Mouse (Mus musculus) liver, embryonic 14.5 days (tissue): ENCODE results near the gene Syne2.

Source experiments
- CTCF ChIP-seq: IDR thresholded peaks from 2 replicates; pipeline ENCODE4 v1.5.1; 2016; ENCODE audit warnings: antibody characterized with exemption, low read depth, control low read depth
- EP300 ChIP-seq: IDR thresholded peaks from 2 replicates; pipeline ENCODE4 v1.6.1; 2016; ENCODE audit warnings: antibody characterized with exemption, low read depth

GRCm38 (mm10) chr12:76085956-76086905 lies 268.3 kb downstream of the Syne2 start:
- no peak for TF ChIP-seq CTCF
- TF ChIP-seq EP300 = no peak
